Mouse (Mus musculus) neural tube, embryonic 14.5 days (tissue): ENCODE measurements around the gene Lrba. TPM values are rescaled to one million over a fixed set of nuclear protein-coding genes. Genes with fewer than 3 reads are reported as not detected.

Experiments
- ATAC-seq: fragments of 200-750 bp; cut with Nextera tagmentation; 2 replicates; pipeline ENCODE4 v1.8.0; 2017; ENCODE audit warnings: low read depth, mild to moderate bottlenecking, moderate TSS enrichment, moderate library complexity
- H3K27ac ChIP-seq: fragments of 300-500 bp; sonication (generic); 2 replicates; pipeline ENCODE4 v1.5.1; 2014; ENCODE audit warnings: low read depth, mild to moderate bottlenecking, control low read depth, low read length, moderate library complexity, mixed read lengths
- H3K27me3 ChIP-seq: fragments of 300-500 bp; sonication (generic); 2 replicates; pipeline ENCODE4 v1.6.1; 2014; ENCODE audit warnings: low read length; ENCODE audit not compliant: control insufficient read depth, insufficient read depth
- H3K36me3 ChIP-seq: fragments of 300-500 bp; sonication (generic); 2 replicates; pipeline ENCODE4 v1.6.1; 2014; ENCODE audit warnings: low read length, mixed read lengths; ENCODE audit not compliant: control insufficient read depth, insufficient read depth
- H3K4me1 ChIP-seq: fragments of 300-500 bp; sonication (generic); 2 replicates; pipeline ENCODE4 v1.6.1; 2014; ENCODE audit warnings: low read length; ENCODE audit not compliant: control insufficient read depth, insufficient read depth
- H3K4me2 ChIP-seq: fragments of 300-500 bp; sonication (generic); 2 replicates; pipeline ENCODE4 v1.6.1; 2014; ENCODE audit warnings: mild to moderate bottlenecking, low read depth, low read length, control low read depth
- H3K4me3 ChIP-seq: fragments of 300-500 bp; sonication (generic); 2 replicates; pipeline ENCODE4 v1.5.1; 2014; ENCODE audit warnings: low read depth, low read length, control low read depth, mixed read lengths
- H3K9ac ChIP-seq: fragments of 300-500 bp; sonication (generic); replicated peaks from 2 replicates; pipeline ENCODE4 v1.6.1; 2014; ENCODE audit warnings: low read depth, mild to moderate bottlenecking, control low read depth, low read length, mixed read lengths
- H3K9me3 ChIP-seq: fragments of 300-500 bp; sonication (generic); 2 replicates; pipeline ENCODE4 v1.6.1; 2016; ENCODE audit warnings: low read length; ENCODE audit not compliant: control insufficient read depth
- WGBS: fragments of 180-500 bp; shearing (Covaris S2); extraction: QIAGEN DNeasy Blood & Tissue Kit; methylation state at CpG from one replicate; pipeline ENCODE4 v1.1.7; 2014; 5-methylcytosine and 5-hydroxymethylcytosine counted together
- polyA plus RNA-seq: library from polyadenylated mRNA; unstranded; fragments of >200 nt; fragmentation: Nextera tagmentation; extraction: Ambion mirVana; gene quantifications from 2 replicates; pipeline ENCODE4 v1.2.1, GENCODE M21; 2014

The Lrba gene
- polyA plus RNA-seq, 1 experiment from 2014 or later: 13.6 TPM

DNA sequence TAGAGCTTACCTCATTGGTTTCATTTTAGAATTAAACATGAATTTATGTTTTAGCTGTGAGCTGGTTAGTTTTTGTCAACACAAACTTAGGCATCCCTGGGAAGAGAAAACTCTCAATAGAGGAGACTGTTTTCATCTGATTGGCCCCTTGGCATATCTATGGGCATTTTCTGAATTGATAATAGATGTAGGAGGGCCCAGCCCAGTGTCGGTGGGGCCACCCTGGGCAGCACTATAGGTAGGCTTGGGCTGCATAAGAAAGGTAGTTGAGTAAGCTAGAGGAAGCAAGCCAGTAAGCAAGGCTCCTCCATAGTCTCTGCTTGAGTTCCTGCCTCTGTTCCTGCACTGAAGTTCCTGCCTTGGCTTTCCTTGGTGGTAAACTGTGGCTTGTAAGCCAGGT is 26.7 kb downstream of the Lrba start:
- no peaks in the 10 kb centered on the region for H3K36me3 ChIP-seq
- no peak for ATAC-seq
- H3K9ac ChIP-seq: no peak overlapping the region
- no peak overlapping the region for H3K4me2 ChIP-seq
- H3K27me3 ChIP-seq: no peaks in the 10 kb centered on the region
- 91% methylated on average over 1 of the region's 1 CpGs for WGBS
- no peaks in the 10 kb centered on the region for H3K9me3 ChIP-seq
- H3K4me3 ChIP-seq: no peak overlapping the region
- H3K27ac ChIP-seq: no peak overlapping the region
- H3K4me1 ChIP-seq: no peaks in the 10 kb centered on the region

DNA sequence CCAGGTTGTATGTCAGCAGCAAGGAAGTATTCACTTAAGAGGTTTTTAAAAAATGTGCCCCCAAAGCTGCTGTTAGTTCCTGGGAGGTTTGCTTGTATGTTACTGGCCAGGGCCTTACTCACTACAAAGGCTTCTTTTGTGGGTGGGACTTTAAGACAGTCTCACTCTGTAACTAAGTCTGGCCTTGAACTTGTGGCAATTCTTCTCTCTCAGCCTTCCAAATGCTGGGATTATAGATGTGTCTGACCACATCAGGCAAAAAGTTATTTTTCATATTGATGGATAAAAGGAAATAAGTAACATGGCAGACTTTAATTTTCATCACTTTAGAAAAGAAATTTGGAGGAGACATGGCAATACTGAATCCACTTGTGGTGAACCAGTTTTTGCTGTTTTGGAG is 28.1 kb downstream of the Lrba start:
- ATAC-seq: no peak
- H3K9me3 ChIP-seq: no peaks in the 10 kb centered on the region
- no peaks in the 10 kb centered on the region for H3K4me1 ChIP-seq
- no peaks in the 10 kb centered on the region for H3K36me3 ChIP-seq
- no peaks in the 10 kb centered on the region for H3K27me3 ChIP-seq
- H3K4me2 ChIP-seq: no peak overlapping the region
- H3K9ac ChIP-seq: no peak overlapping the region
- H3K27ac ChIP-seq: no peak overlapping the region
- no peak overlapping the region for H3K4me3 ChIP-seq

DNA sequence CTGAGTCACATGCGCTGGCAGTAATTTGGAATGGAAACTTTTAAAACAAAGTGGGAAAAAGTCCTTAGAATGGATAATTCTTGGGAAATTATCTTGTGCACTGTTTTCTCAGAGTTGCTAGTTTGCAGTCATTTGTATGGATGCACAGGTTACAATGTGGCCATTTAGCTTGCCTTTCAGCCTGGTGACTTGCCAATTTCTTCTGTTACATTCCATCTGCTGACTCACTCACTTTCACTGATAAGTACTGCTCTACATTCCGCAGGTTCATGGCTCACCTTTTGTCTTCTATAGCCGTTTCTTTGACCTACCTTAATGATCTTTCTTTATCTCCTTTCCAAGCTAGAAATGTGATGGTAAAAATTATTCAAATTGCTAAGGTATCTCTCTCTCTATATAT is 28.6 kb downstream of the Lrba start:
- 84% methylated on average over 3 of the region's 3 CpGs for WGBS
- Histone ChIP-seq H3K36me3 (no peaks in the 10 kb centered on the region), H3K9ac (no peak overlapping the region), H3K4me1 (no peaks in the 10 kb centered on the region), H3K4me3 (no peak overlapping the region), H3K4me2 (no peak overlapping the region), H3K27ac (no peak overlapping the region), H3K9me3 (no peaks in the 10 kb centered on the region), H3K27me3 (no peaks in the 10 kb centered on the region)
- ATAC-seq: no peak

DNA sequence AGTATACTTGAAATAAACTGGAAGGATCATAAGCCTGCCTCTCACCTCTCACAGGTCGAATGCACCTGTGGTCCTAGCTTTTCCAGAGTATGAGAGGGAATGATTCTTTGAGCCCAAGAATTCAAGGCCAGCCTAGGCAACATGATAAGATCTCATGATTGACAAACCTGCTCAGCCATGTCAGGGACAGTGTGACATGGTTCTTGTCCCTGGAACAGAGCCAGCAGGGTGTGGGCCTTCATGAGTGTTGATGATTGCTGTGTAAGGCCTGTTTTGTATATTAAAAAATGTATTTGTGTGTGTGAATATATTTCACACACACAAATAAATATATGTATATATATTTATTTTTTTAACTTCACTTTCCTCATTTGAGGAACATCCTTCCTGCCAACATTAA is 29.3 kb downstream of the Lrba start:
- no peak overlapping the region for H3K4me2 ChIP-seq
- no peaks in the 10 kb centered on the region for H3K9me3 ChIP-seq
- H3K9ac ChIP-seq: no peak overlapping the region
- H3K4me1 ChIP-seq: no peaks in the 10 kb centered on the region
- 77% methylated on average over 1 of the region's 1 CpGs for WGBS
- no peak for ATAC-seq
- no peaks in the 10 kb centered on the region for H3K27me3 ChIP-seq
- no peak overlapping the region for H3K27ac ChIP-seq
- no peak overlapping the region for H3K4me3 ChIP-seq
- no peaks in the 10 kb centered on the region for H3K36me3 ChIP-seq

DNA sequence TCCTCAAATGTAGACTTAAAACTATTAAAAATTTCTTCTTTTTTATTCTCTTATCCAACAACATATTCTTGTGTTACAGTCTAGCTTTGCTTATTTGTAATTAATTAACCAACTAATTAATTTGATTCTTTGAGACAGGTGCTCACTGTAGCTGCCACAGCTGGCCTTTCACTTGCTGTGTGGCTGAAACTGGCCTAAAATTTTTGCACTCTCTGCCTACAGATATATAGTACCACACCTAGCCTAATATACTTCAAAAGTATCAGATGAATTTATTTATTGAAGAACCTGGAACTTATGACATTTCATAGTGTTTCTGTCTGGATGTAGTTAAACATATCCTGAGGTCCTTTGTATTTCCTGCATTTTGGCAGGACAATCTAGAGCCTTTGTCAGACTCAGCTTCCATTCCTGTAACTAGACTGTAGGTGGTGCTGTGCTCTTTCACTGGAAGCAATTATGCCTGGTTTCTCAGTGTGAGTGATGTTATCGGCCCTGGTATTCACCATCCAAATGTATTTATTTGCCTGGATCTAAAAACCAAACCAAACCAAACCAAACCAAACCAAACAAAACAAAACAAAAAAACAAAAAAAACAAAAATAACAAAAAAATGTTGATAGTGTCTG is 43.7 kb downstream of the Lrba start:
- 2% methylated on average over 1 of the region's 1 CpGs for WGBS
- no peaks in the 10 kb centered on the region for H3K36me3 ChIP-seq
- no peak overlapping the region for H3K27ac ChIP-seq

DNA sequence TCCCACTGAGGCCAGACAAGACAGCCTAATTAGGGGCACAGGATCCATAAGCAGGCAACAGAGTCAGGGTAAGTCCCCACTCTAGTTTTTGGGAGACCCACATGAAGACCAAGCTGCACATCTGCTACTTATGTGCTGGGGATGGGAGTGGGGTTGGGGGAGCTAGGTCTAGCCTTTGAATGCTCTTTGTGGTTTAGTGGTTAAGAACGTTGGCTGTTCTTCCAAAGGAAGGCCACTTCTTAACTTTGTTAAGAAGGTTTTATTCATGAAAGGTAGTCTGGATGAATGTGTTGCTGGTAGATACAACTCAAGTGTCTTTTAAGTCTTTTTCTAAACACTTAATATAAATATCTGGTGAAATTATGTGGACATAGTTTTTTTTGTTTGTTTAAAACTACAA is 51.2 kb downstream of the Lrba start:
- no peak overlapping the region for H3K27ac ChIP-seq
- no peaks in the 10 kb centered on the region for H3K4me1 ChIP-seq
- ATAC-seq: no peak
- H3K36me3 ChIP-seq: no peaks in the 10 kb centered on the region
- WGBS: 69% methylated on average over 1 of the region's 1 CpGs
- no peak overlapping the region for H3K9ac ChIP-seq
- no peak overlapping the region for H3K4me3 ChIP-seq
- H3K4me2 ChIP-seq: no peak overlapping the region
- H3K9me3 ChIP-seq: no peaks in the 10 kb centered on the region
- H3K27me3 ChIP-seq: no peaks in the 10 kb centered on the region

More for the DNA sequence above, 43.7 kb downstream of the Lrba start:
- Histone ChIP-seq H3K27me3 (no peaks in the 10 kb centered on the region), H3K4me3 (no peak overlapping the region), H3K4me1 (no peaks in the 10 kb centered on the region), H3K9ac (no peak overlapping the region), H3K9me3 (no peaks in the 10 kb centered on the region), H3K4me2 (no peak overlapping the region)
- peak; percentile 85 for ATAC-seq

DNA sequence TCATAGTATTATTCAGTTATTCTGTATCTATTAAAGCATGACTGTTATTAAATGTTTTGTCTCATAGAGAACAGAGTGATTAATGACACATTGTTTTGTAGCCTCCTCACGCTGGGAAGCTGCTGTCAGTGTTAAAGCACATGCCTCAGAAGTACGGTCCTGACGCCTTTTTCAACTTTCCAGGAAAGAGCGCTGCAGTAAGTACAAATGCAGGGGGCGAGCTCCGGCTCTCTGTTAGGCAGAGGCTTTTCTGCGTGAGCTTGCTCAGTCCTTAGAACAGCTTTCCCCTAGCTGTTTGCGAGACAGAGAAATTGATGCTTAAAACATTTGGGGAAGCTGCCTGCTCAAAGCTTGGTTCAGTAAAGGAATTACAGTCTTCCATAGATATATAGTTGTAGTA is 66.8 kb downstream of the Lrba start:
- no peak for ATAC-seq

DNA sequence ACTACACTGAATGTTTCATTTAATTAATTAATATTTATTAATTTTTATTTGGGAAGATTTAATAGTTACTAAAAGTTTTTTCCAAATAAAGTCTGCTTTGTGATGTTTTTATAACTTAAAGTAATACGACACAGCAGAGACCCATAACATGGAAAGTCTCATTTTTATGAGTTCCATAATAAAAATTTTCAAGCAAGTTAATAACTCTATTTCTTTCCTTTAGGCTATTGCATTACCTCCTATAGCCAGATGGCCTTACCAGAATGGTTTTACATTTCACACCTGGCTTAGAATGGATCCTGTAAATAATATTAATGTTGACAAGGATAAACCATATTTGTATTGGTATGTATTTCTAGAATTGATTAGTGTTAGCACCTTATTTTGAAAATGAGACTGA is 70.4 kb downstream of the Lrba start:
- WGBS: 88% methylated on average over 1 of the region's 1 CpGs
- Histone ChIP-seq H3K9ac (no peak overlapping the region), H3K4me3 (no peak overlapping the region), H3K36me3 (no peaks in the 10 kb centered on the region), H3K4me2 (no peak overlapping the region), H3K4me1 (no peaks in the 10 kb centered on the region), H3K27ac (no peak overlapping the region), H3K9me3 (no peaks in the 10 kb centered on the region), H3K27me3 (no peaks in the 10 kb centered on the region)
- no peak for ATAC-seq

More for the DNA sequence above, 66.8 kb downstream of the Lrba start:
- Histone ChIP-seq H3K4me2 (no peak overlapping the region), H3K36me3 (no peaks in the 10 kb centered on the region), H3K4me3 (no peak overlapping the region), H3K4me1 (no peaks in the 10 kb centered on the region), H3K27ac (no peak overlapping the region), H3K27me3 (no peaks in the 10 kb centered on the region), H3K9ac (no peak overlapping the region), H3K9me3 (no peaks in the 10 kb centered on the region)
- WGBS: 31% methylated on average over 8 of the region's 8 CpGs

DNA sequence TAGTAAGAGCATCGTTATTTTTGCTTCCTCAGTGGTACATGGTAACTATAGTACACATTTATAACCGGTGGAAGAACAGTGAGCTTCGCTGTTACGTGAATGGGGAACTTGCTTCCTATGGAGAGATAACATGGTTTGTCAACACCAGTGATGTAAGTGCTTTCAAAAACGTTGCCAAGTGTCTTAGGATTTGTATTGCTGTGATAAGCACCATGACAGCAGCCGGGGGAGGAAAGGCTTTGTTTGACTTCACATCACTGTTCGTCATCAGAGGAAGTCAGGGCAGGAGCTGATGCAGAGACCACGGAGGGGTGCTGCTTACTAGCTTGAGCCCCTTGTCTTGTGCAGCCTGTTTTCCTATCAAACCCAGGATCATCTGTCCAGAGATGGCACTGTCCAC is 71.7 kb downstream of the Lrba start:
- WGBS: 70% methylated on average over 8 of the region's 8 CpGs
- no peak for ATAC-seq

More for the DNA sequence above, 71.7 kb downstream of the Lrba start:
- H3K4me1 ChIP-seq: no peaks in the 10 kb centered on the region
- H3K27me3 ChIP-seq: no peaks in the 10 kb centered on the region
- no peak overlapping the region for H3K4me3 ChIP-seq
- no peaks in the 10 kb centered on the region for H3K9me3 ChIP-seq
- H3K36me3 ChIP-seq: no peaks in the 10 kb centered on the region
- H3K27ac ChIP-seq: no peak overlapping the region
- no peak overlapping the region for H3K9ac ChIP-seq
- H3K4me2 ChIP-seq: no peak overlapping the region
